Mouse (Mus musculus) hematopoietic stem cell, adult 5-6 weeks (primary cell): Measurements from ENCODE around the gene Hephl1. TPM values are rescaled to one million over a fixed set of nuclear protein-coding genes. Genes with fewer than 3 reads are reported as not detected.

ENCODE experiments used
- ATAC-seq, 2 experiments: fragments of 125-278 bp in 1 of 2; replicated peaks in 1 of 2; 2 replicates each; pipeline ENCODE4 v1.8.0; 2016 to 2017; ENCODE audit warnings: inconsistent platforms in 2 of 2, mild to moderate bottlenecking in 2 of 2, moderate number of reproducible peaks in 2 of 2, low read depth in 1 of 2, moderate TSS enrichment in 1 of 2; ENCODE audit not compliant: low FRiP score in 2 of 2, poor library complexity in 2 of 2, severe bottlenecking in 2 of 2, insufficient read depth in 1 of 2, low TSS enrichment in 1 of 2
- total RNA-seq: library from RNA; stranded (forward); fragments of 172-1452, 232-1000 nt; gene quantifications from 2 replicates; pipeline ENCODE4 v1.2.3, GENCODE M21; 2017

Gene Hephl1
- total RNA-seq, 1 experiment from 2014 or later, result not detected

DNA sequence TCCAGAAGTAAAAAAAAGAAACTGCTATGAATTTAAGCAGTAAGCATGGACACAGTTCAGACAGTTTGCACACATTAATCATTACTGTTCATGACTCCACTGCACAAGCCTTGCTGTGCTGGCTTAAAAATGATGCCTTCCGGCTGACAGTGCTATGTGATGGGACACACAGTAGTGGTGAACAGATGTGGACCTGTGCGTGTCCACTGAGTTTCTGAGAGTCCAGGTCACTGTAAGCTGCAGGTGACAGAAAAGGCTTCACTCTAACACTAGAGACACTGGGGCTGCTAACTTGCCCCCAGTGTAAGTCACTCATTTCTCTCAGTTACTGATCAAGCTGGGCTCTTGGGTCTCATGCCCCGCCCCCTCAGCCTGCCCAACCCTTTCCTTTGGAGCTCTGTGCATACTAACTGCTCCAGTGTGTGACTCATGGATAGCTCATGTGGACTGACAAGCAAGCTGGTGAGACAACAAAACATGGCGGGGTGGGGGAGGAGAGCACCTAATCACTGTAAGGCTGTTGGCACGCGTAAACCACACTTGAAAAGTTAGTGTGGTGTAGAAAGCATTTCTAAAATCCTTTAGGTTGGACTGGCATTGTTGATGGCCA, 43.1 kb downstream of the Hephl1 start:
- ATAC-seq, result no peak

- no peak for ATAC-seq
Measured at GRCm38 (mm10) chr9:15067995-15068685, 43.8 kb downstream of the Hephl1 start.

DNA sequence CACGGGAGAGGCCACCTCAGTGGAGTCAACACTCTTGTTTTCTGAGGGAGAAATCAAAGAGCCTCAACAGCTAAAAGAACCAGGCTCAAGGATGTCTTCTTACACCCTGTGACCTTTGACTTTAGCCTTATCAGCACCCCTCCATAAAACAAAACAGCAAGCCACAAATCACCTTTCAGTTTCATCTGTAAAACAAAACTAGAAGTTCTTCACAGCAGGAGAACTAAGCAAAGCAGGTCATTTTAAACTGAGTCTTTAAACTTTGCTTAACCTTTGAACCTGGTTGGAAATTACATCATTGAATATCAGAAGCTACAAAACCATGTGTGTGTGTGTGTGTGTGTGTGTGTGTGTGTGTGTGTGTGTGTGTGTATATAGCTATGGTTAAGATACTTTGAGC, 47.7 kb downstream of the Hephl1 start:
- no peak for ATAC-seq

DNA sequence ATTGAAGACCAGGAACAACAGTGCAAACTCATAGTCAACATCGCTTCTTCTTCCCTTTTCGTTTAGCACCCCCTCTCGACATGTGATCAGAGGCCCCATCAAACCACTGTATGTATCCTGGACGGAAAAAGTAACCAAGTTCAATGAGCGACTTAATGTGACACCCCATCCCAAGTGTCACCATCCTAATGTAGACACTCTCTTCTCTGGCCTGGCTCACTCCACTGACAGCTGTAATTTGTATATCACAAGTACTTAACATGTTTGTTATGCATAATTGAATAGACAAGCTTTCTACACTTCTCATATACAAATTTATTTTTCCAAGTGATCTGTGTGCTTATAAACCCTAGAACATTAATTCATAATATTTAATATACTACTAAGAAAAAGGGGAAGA, 51.1 kb downstream of the Hephl1 start:
- no peak for ATAC-seq

- no peak for ATAC-seq
Measured at GRCm38 (mm10) chr9:15060026-15060425, 51.9 kb downstream of the Hephl1 start.

DNA sequence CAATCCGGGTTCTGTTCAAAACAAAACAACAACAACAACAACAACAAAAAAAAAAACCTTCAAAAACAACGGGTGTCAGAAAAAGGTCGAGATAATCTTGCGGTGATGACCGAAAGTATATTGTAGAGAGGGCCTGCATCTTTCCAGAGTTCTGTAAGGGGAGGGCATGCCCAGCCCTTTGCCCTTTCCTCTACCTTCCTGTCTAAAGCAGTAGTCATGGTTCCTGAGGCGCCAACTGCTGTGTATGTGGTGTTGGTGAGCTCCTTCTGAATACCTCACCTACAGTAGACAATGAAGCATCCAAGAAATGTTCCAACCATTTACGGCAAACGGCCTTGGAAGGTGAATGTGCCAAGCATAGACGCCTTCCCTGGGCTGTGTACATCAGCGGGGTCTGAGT, 66.2 kb downstream of the Hephl1 start:
- ATAC-seq, result 0 out of 4 replicates have a peak, but pooled peaks of 1 of the 2 experiments have one; percentile 18

DNA sequence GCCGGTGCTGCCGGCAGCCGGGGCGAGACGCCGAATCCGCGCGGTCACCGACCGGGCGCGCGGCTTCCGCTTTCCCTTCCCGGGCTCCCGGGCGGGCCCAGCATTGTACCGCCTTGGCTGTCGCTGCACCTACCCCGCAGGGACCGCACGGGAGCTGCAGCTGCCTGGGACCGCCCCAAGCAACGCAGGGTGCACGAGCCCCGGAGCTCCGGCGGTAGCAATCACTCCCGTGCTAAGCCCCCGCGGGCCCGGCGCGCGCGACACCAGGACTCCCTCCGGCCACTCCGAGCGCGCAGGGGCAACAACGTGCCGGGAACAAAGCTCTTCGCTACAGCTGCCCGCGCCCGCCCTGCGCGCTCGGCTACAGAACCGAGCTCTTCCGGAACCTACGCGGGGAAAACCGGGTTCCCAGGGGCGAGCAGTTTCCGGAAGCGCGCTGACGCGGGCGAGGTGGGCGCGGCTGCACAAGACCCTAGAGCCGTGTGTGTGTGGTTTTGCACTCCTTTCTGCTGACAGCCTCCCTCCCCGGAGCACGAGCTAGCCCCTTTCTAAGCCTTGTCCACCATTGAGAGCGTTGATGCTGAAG, 66.7 kb downstream of the Hephl1 start, which contains the start of gene Panx1:
TSS of gene Panx1 (minus strand) at position 395 of the 586 bp plus-strand sequence.
- peak; percentile 87 to 89 for ATAC-seq

- peak; percentile 10 to 19; a peak in 2 of 4 replicates for ATAC-seq
Measured at GRCm38 (mm10) chr9:15044391-15045083, 67.4 kb downstream of the Hephl1 start.

GRCm38 (mm10) chr9:15041556-15041955, 70.4 kb downstream of the Hephl1 start:
- no peak for ATAC-seq

DNA sequence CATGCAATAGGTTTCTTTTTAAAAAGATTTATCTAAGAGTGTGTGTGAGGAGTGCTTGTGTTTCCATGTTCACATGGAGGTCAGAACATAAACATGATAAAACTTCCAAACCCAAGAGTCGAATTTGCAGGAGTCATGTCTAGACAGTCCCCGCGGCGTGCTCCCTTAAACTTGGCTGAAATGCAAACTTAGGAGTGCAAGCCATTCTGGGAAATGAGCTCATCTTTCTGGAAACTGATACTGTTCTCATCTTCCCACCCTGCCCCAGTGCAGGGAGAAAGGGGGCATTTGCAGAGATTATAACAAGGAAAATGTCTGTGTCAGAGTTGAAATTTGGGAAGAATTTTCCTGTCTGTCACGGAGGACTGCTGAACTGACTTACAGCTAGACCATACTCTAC, 72.1 kb downstream of the Hephl1 start:
- ATAC-seq, result no peak

DNA sequence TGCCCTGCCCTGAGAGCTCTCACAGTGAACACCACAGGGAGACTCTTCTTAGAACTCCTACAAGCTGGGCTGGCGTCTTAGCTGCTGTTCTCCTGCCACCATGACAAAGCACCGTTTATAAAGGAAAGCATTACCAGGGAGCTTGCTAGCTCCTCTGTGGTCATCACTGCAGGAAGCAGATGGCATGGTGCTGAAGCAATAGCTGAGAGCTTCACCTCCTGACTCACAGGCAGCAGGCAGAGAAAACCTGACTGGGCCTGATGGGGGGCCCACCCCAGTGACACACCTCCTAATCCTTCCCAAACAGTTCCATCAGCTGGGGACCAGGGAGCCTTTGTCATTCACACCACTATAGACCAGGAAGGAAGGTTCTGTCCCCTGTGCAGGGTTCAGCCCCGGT, 74.2 kb downstream of the Hephl1 start:
- ATAC-seq, result peak; percentile 95 to 98

DNA sequence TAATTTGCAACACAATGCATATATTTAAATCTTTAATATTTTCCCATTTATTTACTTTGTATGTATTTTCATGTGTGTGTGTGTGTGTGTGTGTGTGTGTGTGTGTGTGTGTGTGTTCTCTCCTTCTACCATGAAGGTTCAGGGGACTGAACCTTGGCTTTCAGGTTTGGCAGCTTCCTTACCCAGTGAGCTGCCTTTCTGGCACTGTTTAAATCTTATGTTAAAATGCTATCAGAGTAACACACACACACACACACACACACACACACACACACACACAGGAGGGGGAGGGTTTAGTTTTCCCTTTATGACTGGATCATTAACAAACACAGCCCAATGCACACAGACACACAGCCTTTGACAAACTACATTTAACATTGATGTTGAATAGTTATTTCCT, 74.7 kb downstream of the Hephl1 start:
- ATAC-seq, result peak; percentile 1 to 5; a peak in 1 of 4 replicates

GRCm38 (mm10) chr9:15036807-15037206, 75.1 kb downstream of the Hephl1 start:
- peak in 1 of 2 experiments; percentile 12; a peak in 1 of 4 replicates for ATAC-seq

DNA sequence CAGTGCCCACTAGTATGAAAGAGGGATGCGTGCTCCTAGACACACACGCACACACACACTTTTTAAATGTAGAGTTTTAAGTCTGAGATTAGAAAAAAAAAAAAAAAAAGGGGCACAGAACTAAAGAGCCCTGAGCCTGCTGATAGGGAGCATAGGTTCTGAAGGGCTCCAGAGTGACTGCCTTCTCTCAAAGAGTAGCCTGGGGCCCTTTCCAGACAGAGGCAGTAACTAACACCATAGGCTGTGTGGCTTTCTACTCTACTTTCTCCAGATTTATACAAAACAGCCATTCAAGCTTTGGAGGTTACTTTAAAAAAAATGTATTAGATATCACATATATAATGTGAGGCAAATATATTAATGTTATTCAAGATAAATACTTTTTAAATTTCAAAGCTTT, 75.5 kb downstream of the Hephl1 start:
- no peak for ATAC-seq

DNA sequence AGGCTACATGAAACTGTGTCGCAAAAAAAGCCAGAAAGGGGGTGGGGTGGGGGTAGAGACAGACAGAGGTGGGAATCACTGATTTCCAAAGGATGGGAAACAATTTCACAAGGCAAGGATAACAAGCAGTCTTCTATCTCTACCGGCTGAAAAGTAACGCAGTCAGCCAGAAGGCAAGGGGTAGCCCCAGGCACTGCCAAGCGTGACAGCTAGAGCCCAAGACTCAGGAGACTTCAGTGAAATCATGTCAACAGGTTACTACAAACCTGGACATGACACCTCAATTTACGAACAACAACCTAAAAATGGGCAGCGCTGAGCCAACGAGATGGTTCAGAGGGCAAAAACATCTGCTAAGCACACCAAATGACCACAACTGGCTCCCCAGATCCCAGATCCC, 75.9 kb downstream of the Hephl1 start:
- ATAC-seq, result no peak

GRCm38 (mm10) chr9:15034546-15035273, 77.2 kb downstream of the Hephl1 start:
- ATAC-seq, result no peak

DNA sequence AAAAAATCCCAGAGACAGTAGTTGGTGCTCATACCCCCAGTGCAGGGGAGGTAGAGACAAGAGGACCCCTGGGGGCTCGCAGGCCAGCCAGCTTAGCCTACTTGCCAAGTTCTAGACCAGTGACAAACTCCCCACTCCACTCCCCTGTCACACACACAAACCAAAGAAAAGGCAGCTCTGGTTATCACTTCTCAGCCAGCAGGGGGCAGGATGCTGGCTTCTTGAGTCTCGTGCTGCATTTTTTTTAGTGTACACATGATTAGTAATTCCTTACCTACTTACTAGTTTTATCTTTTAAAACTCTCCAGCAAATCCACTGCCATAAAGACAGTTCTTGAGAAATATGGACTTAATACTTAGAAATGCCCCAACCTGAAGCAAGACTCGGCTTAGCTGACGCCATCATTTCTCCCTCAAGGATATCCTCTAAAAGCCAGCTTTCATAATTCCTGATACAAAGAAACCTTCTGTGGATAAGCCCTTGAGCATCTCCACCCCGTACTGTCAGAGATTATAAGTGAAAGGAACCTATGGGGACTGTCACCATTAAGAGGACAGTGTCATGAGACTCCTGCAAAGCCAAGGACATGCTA, 78.2 kb downstream of the Hephl1 start:
- no peak for ATAC-seq
